Mouse (Mus musculus): Measurements from ENCODE around the gene Btrc.
"Not testable (repeated sequence)": the region's sequence is repeated elsewhere in the genome, so short reads cannot be mapped to it uniquely, and the experiment has no call there.

The Btrc gene

GRCm38 (mm10) chr19:45530200-45530995 is 166.9 kb downstream of the Btrc start:
- no peak for DNase-seq (ENCODE audit: low read depth, low spot score)

- DNase-seq (ENCODE audit: low read depth, low spot score) = no peak
Measured at GRCm38 (mm10) chr19:45531554-45531953, 168.0 kb downstream of the Btrc start.

DNA sequence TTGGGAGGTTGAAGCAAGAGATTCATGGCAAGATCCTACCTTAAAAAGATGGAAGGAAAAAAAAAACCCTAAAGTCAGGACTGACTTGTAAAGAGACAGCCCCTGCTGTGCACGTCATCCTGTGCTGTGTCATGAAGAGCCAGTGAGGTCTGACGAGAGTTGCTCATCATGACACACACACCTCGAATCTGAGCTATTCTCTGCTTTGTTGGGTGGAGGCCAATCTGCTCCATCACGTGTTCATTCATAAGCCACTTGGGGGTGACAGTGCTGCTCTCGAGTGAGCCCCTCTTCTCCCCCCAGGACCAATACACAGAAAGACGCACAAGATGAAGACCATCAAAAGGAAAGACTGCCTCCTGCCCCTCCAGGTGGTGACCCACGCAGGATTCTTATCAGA is 170.1 kb downstream of the Btrc start:
- DNase-seq (ENCODE audit: low read depth, low spot score) = no peak

GRCm38 (mm10) chr19:45535214-45535735 is 171.7 kb downstream of the Btrc start:
- no peak for DNase-seq (ENCODE audit: low read depth, low spot score)

- no peak for DNase-seq (ENCODE audit: low read depth, low spot score)
Measured at GRCm38 (mm10) chr19:45535929-45536328, 172.4 kb downstream of the Btrc start.

DNA sequence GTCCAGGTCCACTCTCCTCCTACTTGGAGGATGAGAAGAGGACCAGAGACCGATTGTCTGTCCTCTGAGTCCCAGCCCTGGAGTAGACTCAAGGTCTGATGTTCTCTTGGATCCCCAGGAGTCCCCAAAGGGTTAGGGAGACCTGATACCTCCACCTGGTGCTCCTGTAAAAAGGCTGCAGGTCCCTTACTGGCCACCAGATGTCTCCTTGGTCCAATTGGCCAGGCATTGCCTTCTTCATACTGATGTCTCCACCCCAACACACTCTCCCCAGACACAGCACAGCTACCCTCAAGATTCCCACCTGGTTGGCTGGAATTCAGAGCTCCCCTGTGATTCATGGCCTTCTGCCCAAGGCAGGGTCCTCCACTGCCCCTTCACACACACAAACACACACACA is 174.0 kb downstream of the Btrc start:
- peak; percentile 40 for DNase-seq (ENCODE audit: low read depth, low spot score)

GRCm38 (mm10) chr19:45540657-45541408 is 177.3 kb downstream of the Btrc start:
- DNase-seq (ENCODE audit: low read depth, low spot score) = no peak

- DNase-seq (ENCODE audit: low read depth, low spot score) = no peak
Measured at GRCm38 (mm10) chr19:45541409-45542041, 178.0 kb downstream of the Btrc start.

DNA sequence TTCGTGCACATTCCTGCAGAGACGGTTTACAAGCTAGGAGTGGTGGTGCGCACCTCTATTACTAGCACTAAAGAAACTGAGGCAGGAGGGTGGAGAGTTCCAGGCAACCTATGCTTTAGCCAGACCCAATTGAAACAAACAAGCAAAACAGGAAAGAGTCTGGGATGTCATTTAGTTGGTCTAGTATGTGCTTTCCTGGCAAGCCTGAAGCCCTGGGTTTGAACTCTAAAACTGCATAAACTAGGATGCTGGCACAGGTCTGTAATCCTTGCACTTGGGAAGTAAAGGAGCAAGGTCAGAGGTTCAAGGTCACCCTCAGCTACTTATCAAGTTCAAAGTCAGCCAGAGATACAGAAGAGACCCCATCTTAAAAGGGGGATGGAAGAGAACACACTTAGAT is 178.5 kb downstream of the Btrc start:
- no peak for DNase-seq (ENCODE audit: low read depth, low spot score)

DNA sequence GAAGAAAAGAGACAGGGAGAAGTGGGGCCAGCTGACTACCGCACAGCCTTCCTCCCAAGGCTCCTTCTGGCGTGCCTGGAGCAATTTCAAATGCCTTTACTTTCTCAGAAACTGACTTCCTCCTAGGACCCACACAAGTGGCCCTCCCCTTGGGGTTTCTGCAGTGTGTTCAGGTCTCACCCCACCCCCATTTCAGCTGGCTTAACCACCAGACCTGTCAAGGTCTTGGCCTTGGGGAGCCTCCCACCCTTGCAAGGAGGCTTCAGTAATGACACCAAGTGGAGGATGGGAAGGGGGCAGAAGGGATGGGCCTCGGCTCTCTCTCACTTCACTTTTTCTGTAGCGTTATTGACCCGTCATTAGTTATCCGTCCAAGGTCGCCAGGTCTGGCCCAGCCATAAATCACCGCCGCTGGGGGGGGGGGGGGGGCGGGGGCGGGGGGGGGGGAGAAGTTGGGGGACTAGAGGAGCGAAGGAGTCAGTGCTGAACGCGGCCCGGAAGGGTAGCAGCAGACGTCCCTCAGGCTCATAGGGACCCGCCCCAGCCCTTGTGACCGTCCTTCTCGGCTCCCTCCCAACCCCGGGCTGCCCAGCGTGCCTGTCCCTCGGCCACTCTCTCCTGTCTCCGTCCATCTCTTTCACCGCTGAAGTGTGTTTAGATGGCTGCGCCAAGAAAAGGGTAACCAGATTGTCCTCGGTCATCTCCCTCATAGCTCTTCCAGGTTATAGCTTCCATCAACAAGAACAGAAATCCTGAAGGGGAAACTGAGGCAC is 180.8 kb downstream of the Btrc start:
- no peak for DNase-seq (ENCODE audit: low read depth, low spot score)

GRCm38 (mm10) chr19:45544925-45545321 is 181.4 kb downstream of the Btrc start:
- DNase-seq (ENCODE audit: low read depth, low spot score) = peak; percentile 58

DNA sequence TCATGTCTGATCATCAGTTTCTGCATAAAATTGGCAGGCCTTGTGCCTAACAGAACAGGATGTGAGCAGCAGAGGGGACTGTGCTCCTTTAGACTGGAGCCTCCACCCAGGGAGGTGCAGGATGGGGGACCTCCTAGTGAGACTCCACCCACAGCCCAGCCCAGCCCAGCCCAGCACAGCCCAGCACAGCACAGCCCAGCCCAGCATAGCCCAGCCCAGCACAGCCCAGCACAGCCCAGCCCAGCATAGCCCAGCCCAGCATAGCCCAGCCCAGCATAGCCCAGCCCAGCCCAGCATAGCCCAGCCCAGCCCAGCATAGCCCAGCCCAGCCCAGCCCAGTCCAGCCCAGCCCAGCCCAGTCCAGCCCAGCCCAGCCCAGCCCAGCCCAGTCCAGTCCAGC is 184.7 kb downstream of the Btrc start:
- DNase-seq (ENCODE audit: low read depth, low spot score) = not testable (repeated sequence)

GRCm38 (mm10) chr19:45549128-45549915 is 185.8 kb downstream of the Btrc start:
- DNase-seq (ENCODE audit: low read depth, low spot score) = no peak

- DNase-seq (ENCODE audit: low read depth, low spot score) = no peak
Measured at GRCm38 (mm10) chr19:45549948-45550347, 186.4 kb downstream of the Btrc start.

GRCm38 (mm10) chr19:45552187-45552586 is 188.7 kb downstream of the Btrc start:
- DNase-seq (ENCODE audit: low read depth, low spot score) = no peak

GRCm38 (mm10) chr19:45554136-45554535 is 190.6 kb downstream of the Btrc start:
- no peak for DNase-seq (ENCODE audit: low read depth, low spot score)

- DNase-seq (ENCODE audit: low read depth, low spot score) = no peak
Measured at GRCm38 (mm10) chr19:45560153-45560890, 196.8 kb downstream of the Btrc start, which contains the start of the genes Poll and Gm17018. Gene Poll, minus strand, starts transcription at chr19:45560531. Gene Gm17018, plus strand, starts transcription at chr19:45560615.

GRCm38 (mm10) chr19:45565925-45566715 is 202.6 kb downstream of the Btrc start:
- DNase-seq (ENCODE audit: low read depth, low spot score) = no peak

- no peak for DNase-seq (ENCODE audit: low read depth, low spot score)
Measured at GRCm38 (mm10) chr19:45567367-45567766, 203.8 kb downstream of the Btrc start.
